Mouse (Mus musculus) brain, embryonic 14.5 days (tissue): Measurements from ENCODE around the gene Fkbp5. TPM values are rescaled to one million over a fixed set of nuclear protein-coding genes. Genes with fewer than 3 reads are reported as not detected.
A peak's percentile ranks its signal among the peaks of the same experiment; 100 is the strongest.

Source experiments
- DNase-seq: peaks from one replicate; pipeline ENCODE4 v3.0.0-alpha.2; 2011; ENCODE audit warnings: low read depth
- CTCF ChIP-seq: fragments of 200-500 bp; IDR thresholded peaks from 2 replicates; pipeline ENCODE4 v1.5.1; 2012; ENCODE audit warnings: inconsistent platforms, mild to moderate bottlenecking, moderate library complexity, borderline replicate concordance; ENCODE audit not compliant: insufficient read depth, insufficient read length; ENCODE audit errors: extremely low read depth
- POLR2A ChIP-seq: fragments of 200-500 bp; IDR thresholded peaks from 2 replicates; pipeline ENCODE4 v1.6.1; 2012; ENCODE audit warnings: mild to moderate bottlenecking, inconsistent platforms, borderline replicate concordance; ENCODE audit not compliant: poor library complexity, insufficient read depth, insufficient read length, severe bottlenecking; ENCODE audit errors: extremely low read depth
- polyA plus RNA-seq: library from polyadenylated mRNA; depleted of rRNA; stranded (reverse); fragments of >200 nt; gene quantifications from 2 replicates; pipeline ENCODE4 v1.2.3, GENCODE M21; 2012

Fkbp5 gene
- polyA plus RNA-seq, 1 experiment, result 34.3 TPM

GRCm38 (mm10) chr17:28486720-28487119 lies 30.6 kb downstream of the Fkbp5 start:
- TF ChIP-seq CTCF, result no peak
- no peak for TF ChIP-seq POLR2A
- DNase-seq, result no peak

GRCm38 (mm10) chr17:28485977-28486400 lies 31.3 kb downstream of the Fkbp5 start:
- TF ChIP-seq CTCF, result no peak
- TF ChIP-seq POLR2A, result peak; percentile 97
- DNase-seq, result peak; percentile 98

GRCm38 (mm10) chr17:28485446-28485948 lies 31.8 kb downstream of the Fkbp5 start:
- DNase-seq, result peak; percentile 65
- TF ChIP-seq CTCF (no peak), POLR2A (no peak)

GRCm38 (mm10) chr17:28484704-28485445 lies 32.5 kb downstream of the Fkbp5 start:
- peak; percentile 56 for DNase-seq
- TF ChIP-seq CTCF, result no peak
- no peak for TF ChIP-seq POLR2A

- TF ChIP-seq POLR2A (no peak), CTCF (no peak)
These were observed 39.9 kb downstream of the Fkbp5 start for GRCm38 (mm10) chr17:28477421-28477820.

GRCm38 (mm10) chr17:28476441-28476840 lies 40.9 kb downstream of the Fkbp5 start:
- no peak for DNase-seq
- TF ChIP-seq POLR2A (no peak), CTCF (no peak)

More at GRCm38 (mm10) chr17:28477421-28477820, 39.9 kb downstream of the Fkbp5 start:
- DNase-seq, result no peak

GRCm38 (mm10) chr17:28475593-28476325 lies 41.6 kb downstream of the Fkbp5 start:
- TF ChIP-seq CTCF (peak; percentile 3; the same call in 1 of the 2 replicates), POLR2A (no peak)
- no peak for DNase-seq

- no peak for DNase-seq
- TF ChIP-seq POLR2A, result no peak
- no peak for TF ChIP-seq CTCF
These were observed 44.6 kb downstream of the Fkbp5 start for GRCm38 (mm10) chr17:28472696-28473095.

- DNase-seq, result no peak
- no peak for TF ChIP-seq POLR2A
- no peak for TF ChIP-seq CTCF
These were observed 46.5 kb downstream of the Fkbp5 start for GRCm38 (mm10) chr17:28470876-28471275.

- no peak for TF ChIP-seq CTCF
- no peak for TF ChIP-seq POLR2A
- peak; percentile 35 for DNase-seq
These were observed 49.6 kb downstream of the Fkbp5 start for GRCm38 (mm10) chr17:28467749-28468148.

- TF ChIP-seq POLR2A, result no peak
- TF ChIP-seq CTCF, result no peak
- no peak for DNase-seq
These were observed 51.4 kb downstream of the Fkbp5 start for GRCm38 (mm10) chr17:28465968-28466367.
